Mouse (Mus musculus) midbrain, postnatal 0 days (tissue): ENCODE data around the gene Erp29. TPM values are rescaled to one million over a fixed set of nuclear protein-coding genes. Genes with fewer than 3 reads are reported as not detected.

Source experiments
- ATAC-seq: fragments of 200-750 bp; cut with Nextera tagmentation; 2 replicates; pipeline ENCODE4 v1.8.0; 2017; ENCODE audit warnings: moderate number of reproducible peaks, mild to moderate bottlenecking, moderate TSS enrichment, moderate library complexity; ENCODE audit not compliant: low FRiP score
- DNase-seq: peaks from one replicate; pipeline ENCODE4 v3.0.0-alpha.2; 2015; ENCODE audit warnings: low spot score
- H3K27ac ChIP-seq: fragments of 300-500 bp; sonication (generic); 2 replicates; pipeline ENCODE4 v1.5.1; 2014; ENCODE audit warnings: low read depth, mild to moderate bottlenecking, low read length, mixed read lengths
- H3K27me3 ChIP-seq: fragments of 300-500 bp; sonication (generic); 2 replicates; pipeline ENCODE4 v1.6.1; 2014; ENCODE audit warnings: low read length, control low read depth, mixed read lengths; ENCODE audit not compliant: insufficient read depth
- H3K36me3 ChIP-seq: fragments of 300-500 bp; sonication (generic); 2 replicates; pipeline ENCODE4 v1.6.1; 2014; ENCODE audit warnings: low read length, control low read depth, mixed read lengths; ENCODE audit not compliant: insufficient read depth
- H3K4me1 ChIP-seq: fragments of 300-500 bp; sonication (generic); 2 replicates; pipeline ENCODE4 v1.6.1; 2014; ENCODE audit warnings: mild to moderate bottlenecking, control low read depth, antibody characterized with exemption, low read length, mixed read lengths; ENCODE audit not compliant: insufficient read depth
- H3K4me2 ChIP-seq: fragments of 300-500 bp; sonication (generic); 2 replicates; pipeline ENCODE4 v1.6.1; 2014; ENCODE audit warnings: low read depth, mild to moderate bottlenecking, low read length, mixed read lengths; ENCODE audit not compliant: poor library complexity, severe bottlenecking
- H3K4me3 ChIP-seq: fragments of 300-500 bp; sonication (generic); 2 replicates; pipeline ENCODE4 v1.5.1; 2014; ENCODE audit warnings: low read depth, mild to moderate bottlenecking, low read length, moderate library complexity
- H3K9ac ChIP-seq: fragments of 300-500 bp; sonication (generic); replicated peaks from 2 replicates; pipeline ENCODE4 v1.6.1; 2014; ENCODE audit warnings: mild to moderate bottlenecking, low read length, moderate library complexity, mixed read lengths; ENCODE audit not compliant: poor library complexity, severe bottlenecking
- H3K9me3 ChIP-seq: fragments of 300-500 bp; sonication (generic); 2 replicates; pipeline ENCODE4 v1.6.1; 2016; ENCODE audit warnings: low read length, control low read depth
- CTCF ChIP-seq: IDR thresholded peaks from 2 replicates; pipeline ENCODE4 v1.5.1; 2016; ENCODE audit warnings: antibody characterized with exemption, mild to moderate bottlenecking
- WGBS: fragments of 180-500 bp; shearing (Covaris S2); extraction: QIAGEN DNeasy Blood & Tissue Kit; methylation state at CpG from one replicate; pipeline ENCODE4 v1.1.7; 2014; 5-methylcytosine and 5-hydroxymethylcytosine counted together
- polyA plus RNA-seq: library from polyadenylated mRNA; unstranded; fragments of >200 nt; fragmentation: Nextera tagmentation; extraction: Ambion mirVana; gene quantifications from 2 replicates; pipeline ENCODE4 v1.2.1, GENCODE M21; 2015
- total RNA-seq: library from RNA; depleted of rRNA; stranded (reverse); fragments of >200 nt; gene quantifications from 2 replicates; pipeline ENCODE4 v1.2.3, GENCODE M21; 2014

Erp29 gene
- total and polyA plus RNA-seq, 2 experiments from 2014 or later, result 70.8 to 187 TPM

DNA sequence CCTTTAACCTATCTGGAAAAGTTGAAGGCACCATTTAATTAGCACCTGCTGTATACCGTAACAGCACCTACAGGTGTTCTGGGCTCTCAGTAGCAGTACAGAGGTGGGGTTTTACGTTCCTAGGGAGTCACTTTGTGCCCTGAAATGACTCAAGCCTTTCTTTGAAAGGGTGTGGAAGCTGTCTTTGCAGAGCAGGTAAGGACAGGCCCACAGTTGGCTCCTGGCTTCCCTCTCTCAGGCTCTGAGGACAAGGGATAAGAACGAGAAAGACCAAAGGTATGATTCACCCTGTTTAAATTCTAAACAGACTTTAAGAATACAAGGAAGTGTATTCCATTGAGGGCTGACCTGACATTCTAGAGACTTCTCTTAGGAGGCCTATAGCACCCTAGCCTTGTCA, 58.9 kb downstream of the Erp29 start:
- no peak for TF ChIP-seq CTCF
- H3K4me2 ChIP-seq, result no peak overlapping the region

GRCm38 (mm10) chr5:121392667-121393380, 59.5 kb downstream of the Erp29 start:
- no peaks in the 10 kb centered on the region for H3K4me1 ChIP-seq
- no peak overlapping the region for H3K9ac ChIP-seq
- TF ChIP-seq CTCF, result peak; percentile 81
- no peaks in the 10 kb centered on the region for H3K9me3 ChIP-seq
- H3K27me3 ChIP-seq, result no peaks in the 10 kb centered on the region
- ATAC-seq (no peak), DNase-seq (peak; percentile 60)
- H3K27ac ChIP-seq, result no peak overlapping the region
- H3K36me3 ChIP-seq, result no peaks in the 10 kb centered on the region
- no peak overlapping the region for H3K4me3 ChIP-seq
- 54% methylated on average over 16 of the region's 16 CpGs for WGBS
- no peak overlapping the region for H3K4me2 ChIP-seq

More for the DNA sequence above, 58.9 kb downstream of the Erp29 start:
- no peak for ATAC-seq
- WGBS, result 77% methylated on average over 3 of the region's 3 CpGs
- no peak overlapping the region for H3K9ac ChIP-seq
- no peaks in the 10 kb centered on the region for H3K9me3 ChIP-seq
- H3K4me1 ChIP-seq, result no peaks in the 10 kb centered on the region
- no peak overlapping the region for H3K27ac ChIP-seq
- H3K27me3 ChIP-seq, result no peaks in the 10 kb centered on the region
- H3K36me3 ChIP-seq, result no peaks in the 10 kb centered on the region
- no peak overlapping the region for H3K4me3 ChIP-seq
- DNase-seq, result no peak

DNA sequence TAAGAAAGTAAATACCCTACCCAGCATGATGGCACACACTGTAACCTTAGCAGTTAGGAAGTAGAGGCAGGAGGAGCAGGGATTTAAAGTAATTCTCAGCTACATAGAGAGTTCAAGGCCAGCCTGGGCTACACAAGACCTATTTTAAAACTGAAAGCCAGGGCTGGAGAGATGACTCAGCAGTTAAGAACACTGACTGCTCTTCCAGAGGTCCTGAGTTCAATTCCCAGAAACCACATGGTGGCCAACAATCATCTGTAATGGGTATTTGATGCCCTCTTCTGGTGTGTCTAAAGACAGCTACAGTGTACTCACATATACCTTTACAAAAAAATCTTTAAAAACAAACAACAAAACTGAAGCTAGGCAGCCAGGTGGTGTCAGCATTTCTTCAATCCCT, 62.6 kb downstream of the Erp29 start:
- no peak for ATAC-seq
- no peak overlapping the region for H3K9ac ChIP-seq
- 0 out of 2 replicates have a peak, but pooled peaks cover 2% of the 10 kb centered on the region for H3K4me1 ChIP-seq
- no peak overlapping the region for H3K4me2 ChIP-seq
- no peaks in the 10 kb centered on the region for H3K27me3 ChIP-seq
- no peaks in the 10 kb centered on the region for H3K9me3 ChIP-seq
- no peak for DNase-seq
- no peaks in the 10 kb centered on the region for H3K36me3 ChIP-seq
- H3K4me3 ChIP-seq, result no peak overlapping the region
- H3K27ac ChIP-seq, result no peak overlapping the region
- no peak for TF ChIP-seq CTCF

DNA sequence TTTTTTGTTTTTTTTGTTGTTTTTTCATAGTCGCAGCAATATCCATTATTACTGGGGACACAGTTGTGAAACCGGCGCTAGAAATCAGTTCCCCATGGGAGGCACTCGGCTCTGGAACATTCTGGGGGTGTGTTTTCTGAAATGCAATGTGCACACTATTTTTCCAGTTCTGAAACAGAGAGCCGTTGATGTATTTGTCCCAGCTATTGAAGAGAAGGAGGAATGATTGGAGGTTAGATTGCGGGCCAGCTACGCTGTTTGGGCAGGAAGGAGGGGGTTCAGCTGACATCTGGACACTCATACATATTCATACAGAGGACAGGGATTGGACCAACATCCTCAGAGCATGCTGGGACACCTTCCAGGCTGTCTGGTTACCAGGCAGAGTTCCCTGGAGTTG, 63.2 kb downstream of the Erp29 start:
- H3K27me3 ChIP-seq, result no peaks in the 10 kb centered on the region
- peak; percentile 11 for DNase-seq
- no peaks in the 10 kb centered on the region for H3K36me3 ChIP-seq
- ATAC-seq, result no peak
- H3K4me2 ChIP-seq, result no peak overlapping the region
- no peak overlapping the region for H3K27ac ChIP-seq
- 42% methylated on average over 7 of the region's 7 CpGs for WGBS
- TF ChIP-seq CTCF, result no peak
- 0 out of 2 replicates have a peak, but pooled peaks cover 2% of the 10 kb centered on the region for H3K4me1 ChIP-seq
- H3K9me3 ChIP-seq, result no peaks in the 10 kb centered on the region
- H3K9ac ChIP-seq, result no peak overlapping the region
- H3K4me3 ChIP-seq, result no peak overlapping the region

GRCm38 (mm10) chr5:121387126-121387525, 65.2 kb downstream of the Erp29 start:
- H3K4me1 ChIP-seq, result 0 out of 2 replicates have a peak, but pooled peaks cover 2% of the 10 kb centered on the region
- WGBS, result 61% methylated on average over 4 of the region's 4 CpGs
- DNase-seq (no peak), ATAC-seq (no peak)
- H3K4me2 ChIP-seq, result no peak overlapping the region
- no peaks in the 10 kb centered on the region for H3K9me3 ChIP-seq
- 0 out of 2 replicates have a peak, but pooled peaks cover 5% of the 10 kb centered on the region for H3K36me3 ChIP-seq
- TF ChIP-seq CTCF, result no peak
- H3K9ac ChIP-seq, result no peak overlapping the region
- no peaks in the 10 kb centered on the region for H3K27me3 ChIP-seq
- H3K4me3 ChIP-seq, result no peak overlapping the region
- no peak overlapping the region for H3K27ac ChIP-seq

- Histone ChIP-seq H3K4me3 (peak overlapping the region; percentile 75), H3K27ac (peak overlapping the region; percentile 85), H3K9ac (peak overlapping the region; percentile 87; the same call in 1 of the 2 replicates), H3K4me2 (peak overlapping the region; percentile 57), H3K4me1 (0 out of 2 replicates have a peak, but pooled peaks cover 2% of the 10 kb centered on the region), H3K27me3 (no peaks in the 10 kb centered on the region), H3K36me3 (0 out of 2 replicates have a peak, but pooled peaks cover 5% of the 10 kb centered on the region), H3K9me3 (no peaks in the 10 kb centered on the region)
- 33% methylated on average over 22 of the region's 22 CpGs for WGBS
- peak; percentile 7; the same call in 1 of the 2 replicates for ATAC-seq
- TF ChIP-seq CTCF, result no peak
- DNase-seq, result peak; percentile 2
Measured at GRCm38 (mm10) chr5:121386120-121386909, 66.0 kb downstream of the Erp29 start.
